Mouse (Mus musculus) erythroid progenitor cell, adult 5-6 weeks (primary cell): ENCODE data around the gene A630095N17Rik. TPM values are rescaled to one million over a fixed set of nuclear protein-coding genes. Genes with fewer than 3 reads are reported as not detected.
A peak's percentile ranks its signal among the peaks of the same experiment; 100 is the strongest.
"Not testable (repeated sequence)": the region's sequence is repeated elsewhere in the genome, so short reads cannot be mapped to it uniquely, and the experiment has no call there.

Experiments used
- ATAC-seq: replicated peaks from 2 replicates; pipeline ENCODE4 v1.8.0; 2016; ENCODE audit warnings: moderate number of reproducible peaks, mild to moderate bottlenecking, moderate TSS enrichment, inconsistent platforms; ENCODE audit not compliant: poor library complexity, low FRiP score, severe bottlenecking
- total RNA-seq, 2 experiments: library from RNA; stranded (forward) in 1 of 2; stranded (reverse) in 1 of 2; fragments of 150-400 nt in 1 of 2; fragments of 186-747, 209-891 nt in 1 of 2; gene quantifications; 2 replicates each; pipeline versions ENCODE4 v1.2.3 to v1.2.4; 2015 to 2017; ENCODE audit warnings: low replicate concordance in 2 of 2

Gene A630095N17Rik
- total RNA-seq, 2 experiments from 2014 or later, result not detected

DNA sequence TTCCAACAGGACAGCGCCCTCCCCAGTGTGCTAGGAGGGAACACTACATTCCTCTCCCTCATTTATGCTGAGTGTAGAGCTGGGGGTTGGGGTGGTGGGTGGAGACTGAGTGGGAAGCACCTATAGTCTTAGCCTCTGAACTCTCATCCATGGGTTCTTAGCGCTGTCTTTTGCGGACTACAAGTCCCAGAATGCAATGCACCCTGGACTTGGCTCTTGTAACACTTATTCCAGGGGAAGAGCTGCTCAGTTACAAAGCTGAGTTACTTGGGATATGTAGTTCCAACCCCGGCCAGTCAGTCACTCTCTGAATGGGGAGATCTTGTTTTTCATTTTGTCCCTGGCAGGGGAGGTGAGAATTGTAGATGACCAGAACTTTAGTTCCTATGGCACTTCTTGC is 12.9 kb upstream of the A630095N17Rik start:
- no peak; the same call in 1 of the 2 replicates for ATAC-seq

DNA sequence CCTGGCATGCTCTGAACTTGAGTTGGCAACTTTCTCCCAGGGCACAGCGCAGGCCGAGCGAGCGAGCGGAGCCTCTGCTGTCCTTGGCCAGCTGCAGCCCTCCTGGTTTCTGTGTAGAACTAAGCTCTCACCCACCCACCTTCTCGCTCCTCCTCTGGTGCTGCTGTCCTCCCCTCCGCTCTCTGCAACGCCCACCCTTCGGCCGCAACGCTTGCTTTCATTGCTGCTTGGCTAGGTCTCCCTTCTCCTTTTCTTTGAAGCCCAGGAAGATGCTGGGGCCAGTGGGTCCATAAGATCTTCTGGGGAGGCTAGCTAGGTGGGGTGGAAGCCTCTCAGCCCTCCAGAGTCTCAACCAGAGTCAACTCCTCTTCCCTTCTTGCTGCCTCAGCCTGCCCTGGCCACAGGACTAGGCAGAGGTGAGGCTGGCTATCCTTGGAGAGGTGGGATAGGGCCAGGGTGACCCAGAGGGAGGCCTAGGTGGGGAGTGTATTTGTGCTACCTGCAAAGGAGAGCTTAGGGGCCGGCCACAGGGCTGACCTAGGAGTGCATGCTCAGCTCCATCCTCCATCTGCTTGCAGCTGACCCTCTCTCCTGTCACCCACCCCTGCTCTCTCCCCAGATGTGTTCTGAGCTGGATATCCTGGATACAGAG is 12.4 kb upstream of the A630095N17Rik start:
- no peak for ATAC-seq

DNA sequence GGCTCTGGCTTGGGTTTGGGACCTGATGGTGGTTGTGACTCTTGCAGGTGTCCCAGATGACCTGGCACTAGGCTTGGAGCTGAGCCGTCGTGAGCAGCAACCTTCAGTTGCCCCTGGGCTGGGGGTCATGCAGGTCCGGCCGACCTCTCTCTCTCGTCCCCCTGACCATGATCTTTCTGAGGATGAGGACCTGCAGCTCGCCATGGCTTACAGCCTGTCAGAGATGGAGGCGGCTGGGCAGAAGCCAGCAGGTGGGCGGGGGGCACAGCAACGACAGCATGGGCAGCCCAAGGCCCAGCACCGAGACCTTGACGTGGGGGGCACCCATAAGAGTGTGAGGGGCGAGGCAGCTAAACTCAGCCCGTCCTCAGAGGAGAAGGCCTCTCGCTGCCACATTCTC is 11.5 kb upstream of the A630095N17Rik start:
- ATAC-seq, result no peak

DNA sequence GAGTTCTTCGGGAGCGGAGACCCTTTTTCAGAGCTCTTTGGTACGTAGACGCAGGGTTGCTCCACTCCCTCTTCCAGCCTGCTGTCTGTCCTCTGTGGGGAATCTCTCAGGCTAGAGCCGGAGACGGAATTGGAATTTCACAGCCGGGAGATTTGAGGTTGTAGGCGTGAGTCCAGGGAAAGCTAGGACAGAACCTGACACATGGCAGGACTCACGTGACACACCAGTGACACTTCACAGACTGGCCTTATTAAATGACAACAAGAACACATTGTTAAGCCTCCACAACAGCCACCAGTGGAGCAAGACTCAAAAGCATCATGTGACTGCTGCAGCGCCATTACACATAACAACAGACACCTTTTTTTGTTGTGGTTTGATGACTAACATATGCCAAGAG is 7.7 kb upstream of the A630095N17Rik start:
- no peak for ATAC-seq

DNA sequence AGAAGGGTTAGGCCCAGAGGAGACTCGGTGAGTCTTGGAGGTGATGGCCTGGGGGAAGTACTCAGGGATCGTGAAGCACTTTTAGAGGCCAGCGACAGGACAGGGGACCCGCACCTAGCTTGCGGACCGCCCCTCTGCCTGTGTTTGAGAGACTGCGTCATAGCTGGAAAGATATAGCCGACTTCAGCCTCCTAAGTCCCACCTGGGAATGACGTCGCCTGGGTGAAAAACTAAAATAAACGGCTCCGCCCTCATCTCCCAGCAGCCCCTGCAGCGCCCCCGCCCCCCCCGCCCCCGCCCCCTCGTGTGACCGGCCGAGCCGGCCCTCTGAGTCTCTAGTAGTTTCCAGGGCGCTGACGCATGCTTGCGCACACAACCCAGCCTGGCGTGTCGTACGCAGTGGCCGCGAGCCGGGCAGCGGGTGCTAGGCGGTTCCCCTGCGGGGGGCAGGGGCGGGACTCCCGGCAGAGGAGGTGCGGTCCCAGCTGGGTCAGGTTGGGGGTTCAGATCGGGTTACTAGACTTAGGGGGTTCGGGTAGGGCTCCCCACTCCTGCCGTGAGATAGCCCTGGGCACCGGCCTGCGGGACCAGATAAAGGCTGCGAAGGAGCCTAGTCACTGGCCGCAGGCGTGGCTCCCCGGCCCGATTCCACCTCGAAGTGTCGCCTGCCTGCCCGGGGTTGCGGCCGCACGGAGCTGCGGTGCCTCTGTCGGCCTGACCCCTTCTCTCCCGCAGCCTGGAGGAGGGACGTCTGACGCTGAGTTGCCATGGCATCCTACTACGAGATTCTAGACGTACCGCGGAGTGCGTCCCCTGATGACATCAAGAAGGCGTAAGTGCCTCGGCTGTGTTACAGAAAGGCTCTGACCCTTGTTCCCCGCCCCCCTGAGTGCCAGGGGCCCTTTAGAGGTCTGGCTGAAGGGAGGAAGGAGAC is 4.5 kb upstream of the A630095N17Rik start, which contains the start of gene Dnajb2:
TSS of gene Dnajb2 (plus strand) at position 290 of the 934 bp plus-strand sequence.
- peak; percentile 84 for ATAC-seq

- peak; percentile 69 for ATAC-seq
These were observed 2.7 kb upstream of the A630095N17Rik start for GRCm38 (mm10) chr1:75234606-75235005.

DNA sequence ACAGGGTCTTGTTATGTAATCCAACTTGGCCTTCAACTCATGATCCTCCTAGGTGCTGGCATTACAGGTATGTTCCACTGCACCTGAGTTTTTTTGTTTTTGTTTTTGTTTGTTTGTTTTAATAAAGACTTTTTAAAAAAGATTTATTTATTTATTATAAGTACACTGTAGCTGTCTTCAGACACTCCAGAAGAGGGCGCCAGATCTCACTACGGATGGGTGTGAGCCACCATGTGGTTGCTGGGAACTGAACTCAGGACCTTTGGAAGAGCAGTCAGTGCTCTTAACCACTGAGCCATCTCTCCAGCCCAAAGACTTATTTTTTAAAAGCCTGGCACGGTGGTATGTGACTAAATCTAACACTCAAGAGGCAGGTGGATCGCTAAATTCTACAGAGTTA is 587 bp upstream of the A630095N17Rik start:
- ATAC-seq, result not testable (repeated sequence)

GRCm38 (mm10) chr1:75231224-75231623 is 678 bp downstream of the A630095N17Rik start:
- no peak for ATAC-seq

GRCm38 (mm10) chr1:75230335-75230994 is 1.4 kb downstream of the A630095N17Rik start:
- ATAC-seq, result no peak

GRCm38 (mm10) chr1:75229158-75229557 is 2.7 kb downstream of the A630095N17Rik start:
- peak; percentile 81 for ATAC-seq

DNA sequence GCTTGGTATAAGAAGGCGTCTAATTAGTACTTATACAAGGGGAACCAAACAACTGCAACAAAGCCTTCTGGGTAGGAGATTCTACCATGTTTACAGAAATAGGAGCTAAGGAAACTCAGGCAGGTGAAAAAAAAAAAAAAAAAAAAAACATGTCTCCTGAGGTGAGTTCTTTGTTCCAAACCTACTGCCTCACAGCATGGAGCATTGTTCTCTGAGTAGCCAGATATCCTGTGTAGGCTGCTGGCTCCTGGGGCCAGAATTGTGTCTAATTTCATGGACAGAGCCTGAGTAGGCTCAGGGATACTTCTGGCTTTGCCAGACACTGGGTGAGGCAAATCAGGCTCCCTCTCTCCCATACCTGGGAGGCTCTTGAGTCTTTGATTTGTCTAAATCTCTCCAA is 4.2 kb downstream of the A630095N17Rik start:
- ATAC-seq, result no peak

DNA sequence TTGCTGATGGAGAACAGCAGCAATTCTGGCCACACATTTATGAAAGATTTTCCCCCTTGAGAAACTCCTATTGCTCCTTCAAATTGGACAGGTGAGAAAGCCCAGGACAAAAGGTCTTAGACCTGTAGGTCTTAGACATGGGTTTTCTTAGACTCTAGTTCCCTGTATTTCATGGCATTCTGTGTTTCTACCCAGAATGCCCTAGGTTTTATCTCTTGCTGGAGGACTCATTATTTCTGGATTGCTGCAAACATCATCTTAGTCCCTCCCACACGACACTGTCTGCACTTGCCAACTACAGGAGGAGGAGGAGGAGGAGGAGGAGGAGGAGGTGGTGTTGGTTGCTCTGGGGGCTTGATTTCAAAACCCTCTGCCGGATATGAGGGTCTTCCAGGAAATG is 5.8 kb downstream of the A630095N17Rik start:
- ATAC-seq, result no peak

- no peak for ATAC-seq
These were observed 6.4 kb downstream of the A630095N17Rik start for GRCm38 (mm10) chr1:75225473-75225872.

GRCm38 (mm10) chr1:75223532-75223931 is 8.4 kb downstream of the A630095N17Rik start:
- no peak for ATAC-seq

DNA sequence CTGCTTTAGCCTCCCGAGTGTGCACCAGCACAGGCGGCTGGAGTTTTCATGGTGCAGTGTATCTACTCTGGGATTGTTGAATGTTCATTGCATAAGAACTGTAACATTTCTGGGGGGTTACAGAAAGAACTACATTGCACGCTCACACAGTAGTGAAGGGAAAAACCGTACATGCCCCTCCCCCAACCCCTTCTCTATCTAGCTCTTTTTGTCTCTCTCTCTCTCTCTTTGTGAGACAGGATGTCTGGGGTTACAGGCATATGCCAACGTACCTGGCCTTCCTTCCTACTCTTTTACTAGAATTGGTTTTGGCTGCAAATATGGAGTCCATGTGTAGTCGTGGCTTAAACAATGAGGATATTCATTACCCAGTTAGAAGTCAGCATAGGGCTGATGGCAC is 9.0 kb downstream of the A630095N17Rik start:
- ATAC-seq, result no peak

- ATAC-seq, result no peak
These were observed 10.4 kb downstream of the A630095N17Rik start for GRCm38 (mm10) chr1:75221538-75221937.

DNA sequence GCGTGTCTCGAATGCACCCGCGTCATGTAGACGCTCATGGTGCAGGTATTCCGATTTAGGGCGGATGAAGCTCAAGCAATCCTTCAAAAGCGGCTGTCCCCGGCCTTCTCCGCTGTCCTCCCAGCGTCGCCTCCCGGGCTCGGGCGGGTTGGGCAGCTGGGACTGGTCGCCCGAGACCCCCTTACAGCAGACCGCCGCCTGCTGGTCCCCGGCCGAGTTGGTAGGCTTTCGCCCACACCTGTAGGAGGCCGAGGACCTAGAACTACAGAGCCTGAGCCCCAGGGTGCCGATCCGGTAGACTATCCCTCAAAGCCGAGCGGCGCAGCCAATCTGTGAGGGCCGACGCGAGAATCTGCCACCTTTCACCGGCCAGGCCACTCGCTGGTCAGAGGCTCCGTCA is 12.4 kb downstream of the A630095N17Rik start, which contains the start of gene Tuba4a:
TSS of gene Tuba4a (minus strand) at position 335 of the 400 bp plus-strand sequence.
- ATAC-seq, result peak; percentile 7; the same call in 1 of the 2 replicates

DNA sequence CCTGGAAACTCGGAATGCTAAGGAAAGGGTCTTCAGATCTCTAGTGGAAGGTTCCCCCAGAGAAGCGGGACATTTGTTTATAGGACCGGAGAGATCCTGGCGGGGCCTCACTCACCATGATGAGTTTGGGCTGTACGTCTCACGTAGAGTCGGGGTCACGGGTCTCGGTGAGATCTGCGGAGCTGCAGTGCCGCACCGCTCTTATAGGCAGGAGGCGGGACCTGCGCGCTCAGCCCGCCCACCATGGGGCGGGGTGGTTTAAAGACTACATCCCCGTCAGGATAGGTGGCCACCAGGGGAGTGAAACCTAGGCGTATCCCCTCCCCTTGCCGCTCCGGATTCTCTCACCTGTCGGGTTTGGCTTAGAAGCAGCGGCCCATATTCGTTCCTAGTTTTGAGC is 12.8 kb downstream of the A630095N17Rik start:
- ATAC-seq, result peak; percentile 79

DNA sequence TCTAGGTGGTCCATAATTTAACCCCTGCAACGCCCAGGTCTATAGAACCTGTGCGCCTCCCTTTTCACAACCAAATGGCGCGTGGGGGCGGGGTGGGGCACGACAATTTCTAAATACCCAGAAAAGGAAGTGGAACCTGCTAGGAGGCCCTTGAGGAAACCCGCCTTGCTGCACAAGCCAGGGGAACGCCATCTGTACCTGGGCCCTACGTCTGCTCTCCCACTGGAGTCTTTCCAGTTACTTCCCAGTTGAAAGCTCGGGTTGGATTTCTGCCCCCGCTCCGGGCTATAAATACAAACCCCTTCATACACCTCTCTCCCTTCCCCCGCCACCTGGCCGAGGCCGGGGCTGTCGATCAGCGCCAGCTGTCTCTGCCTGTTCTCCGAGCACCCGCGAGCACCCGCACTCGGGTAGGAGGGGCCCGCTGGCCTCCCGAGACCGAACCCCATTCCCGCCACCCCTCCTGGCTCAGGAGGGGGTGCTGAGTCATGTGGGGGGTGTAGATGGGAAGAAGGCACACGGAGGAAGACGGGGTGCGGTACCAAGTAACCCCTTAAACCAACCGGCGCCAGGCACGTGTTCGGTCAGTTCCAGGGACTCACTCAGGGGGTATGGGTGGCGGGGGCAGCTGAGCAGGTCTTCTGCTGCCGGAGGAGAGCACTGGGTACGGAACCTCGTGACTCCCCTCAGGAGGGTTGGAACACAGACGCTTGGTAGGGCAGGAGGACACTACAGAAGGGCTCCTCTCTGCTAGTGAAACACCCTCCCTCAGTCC is 13.5 kb downstream of the A630095N17Rik start:
- ATAC-seq, result peak; percentile 65

- no peak for ATAC-seq
These were observed 14.0 kb downstream of the A630095N17Rik start for GRCm38 (mm10) chr1:75217893-75218226.
